Mouse (Mus musculus) mesoderm, embryonic 11.5 days (tissue): ENCODE measurements around the gene Rab3c.

Experiments used
- DNase-seq: peaks from one replicate; pipeline ENCODE4 v3.0.0-alpha.2; 2012; ENCODE audit warnings: low read depth, low spot score

Rab3c gene

DNA sequence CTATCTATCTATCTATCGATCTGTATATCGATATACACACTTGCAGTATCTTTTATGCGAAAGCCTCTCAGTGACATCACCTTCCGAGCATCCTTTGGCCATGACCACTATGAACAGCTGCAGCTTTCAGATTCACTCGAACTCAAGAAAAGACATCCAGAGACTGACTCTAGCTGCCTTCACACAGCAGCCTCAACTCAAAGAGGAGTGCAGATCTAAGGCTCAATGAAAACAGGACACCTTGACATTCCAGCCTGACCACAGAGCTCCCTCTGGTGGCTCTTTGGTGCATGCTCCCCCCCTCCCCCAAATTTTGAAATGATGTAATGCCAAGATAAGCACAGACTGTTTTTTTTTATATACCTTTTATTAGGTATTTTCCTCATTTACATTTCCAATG, 257.8 kb downstream of the Rab3c start:
- peak; percentile 37 for DNase-seq

DNA sequence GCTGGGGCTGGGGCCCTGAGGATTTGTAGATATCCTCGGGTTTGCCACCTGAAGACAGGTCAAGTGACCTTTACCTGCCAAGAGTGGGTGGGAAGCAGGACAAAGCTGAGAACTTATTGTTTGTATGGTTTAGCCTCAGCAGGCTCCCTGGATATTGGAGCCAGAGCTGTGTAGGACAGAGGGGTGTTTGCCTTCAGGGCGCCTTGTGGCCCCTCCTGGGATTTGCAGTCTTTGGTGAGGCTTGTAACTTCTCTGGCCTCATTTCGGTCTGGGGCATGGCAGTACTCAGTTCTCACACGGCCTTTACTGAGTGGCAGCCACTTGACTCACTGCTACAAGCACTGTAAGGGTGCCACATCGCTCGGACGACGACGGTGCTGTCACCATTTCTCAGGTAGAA, 261.0 kb downstream of the Rab3c start:
- DNase-seq: no peak

DNA sequence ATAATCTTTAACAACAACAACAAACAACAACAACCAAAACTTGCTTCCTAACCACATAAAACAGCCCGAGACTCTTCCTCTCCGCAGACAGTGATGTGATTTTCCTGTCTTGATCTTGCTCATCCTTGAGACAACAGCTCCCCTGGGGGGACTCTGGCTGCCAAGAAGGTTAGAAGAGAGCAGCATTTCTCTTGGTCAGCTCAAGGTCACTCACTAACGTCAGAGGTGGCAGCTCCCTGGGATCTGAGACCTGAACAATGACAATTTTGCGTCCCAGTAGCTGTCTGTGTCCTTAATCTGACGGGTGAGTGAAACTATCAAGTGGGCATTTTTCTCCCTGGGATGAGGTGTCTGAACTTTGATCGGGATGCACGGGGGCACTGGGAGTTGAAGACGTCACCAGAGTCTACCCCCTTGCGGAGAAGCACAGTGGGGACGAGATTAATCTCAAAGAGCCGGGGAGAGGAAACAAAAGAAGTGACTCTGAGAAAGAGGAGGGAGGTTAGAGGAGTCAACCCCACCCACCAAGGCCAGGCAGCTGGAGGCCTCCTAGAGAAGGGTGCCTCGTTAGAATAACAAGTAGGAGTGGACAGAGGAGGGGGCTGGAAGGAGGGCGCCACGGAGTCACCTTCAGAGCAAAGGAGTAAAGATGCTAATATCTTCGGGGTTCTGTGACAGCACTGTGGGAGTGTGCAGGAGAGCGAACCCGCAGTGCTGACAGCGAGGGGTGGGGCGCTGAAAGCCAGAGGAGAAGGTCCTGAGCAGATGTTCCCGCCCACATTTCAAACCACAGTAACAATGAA, 261.7 kb downstream of the Rab3c start:
- peak; percentile 56 for DNase-seq

DNA sequence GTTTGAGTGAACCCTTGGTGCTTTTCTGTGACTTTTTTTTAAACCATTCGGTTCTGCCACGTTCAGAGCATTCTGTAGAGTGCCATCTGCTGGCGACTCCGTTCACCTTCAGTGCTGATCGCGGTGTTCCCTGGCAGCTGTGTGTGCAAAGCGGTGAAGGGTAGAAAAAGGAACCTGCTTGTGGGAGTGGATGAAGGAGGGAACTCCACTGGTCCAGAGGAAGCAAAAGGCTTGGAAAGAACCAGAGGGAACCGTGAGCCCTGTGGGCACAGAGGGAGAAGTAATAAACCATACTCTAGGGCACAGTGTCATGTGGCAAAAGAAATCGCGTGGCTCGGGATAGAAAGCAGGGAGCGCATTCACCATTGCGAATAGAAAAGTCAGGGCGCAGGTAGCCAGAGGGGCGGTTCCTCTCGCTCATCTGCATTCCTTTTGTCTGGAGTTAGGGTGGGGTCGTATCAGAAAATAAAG, 262.3 kb downstream of the Rab3c start:
- DNase-seq: peak; percentile 87

DNA sequence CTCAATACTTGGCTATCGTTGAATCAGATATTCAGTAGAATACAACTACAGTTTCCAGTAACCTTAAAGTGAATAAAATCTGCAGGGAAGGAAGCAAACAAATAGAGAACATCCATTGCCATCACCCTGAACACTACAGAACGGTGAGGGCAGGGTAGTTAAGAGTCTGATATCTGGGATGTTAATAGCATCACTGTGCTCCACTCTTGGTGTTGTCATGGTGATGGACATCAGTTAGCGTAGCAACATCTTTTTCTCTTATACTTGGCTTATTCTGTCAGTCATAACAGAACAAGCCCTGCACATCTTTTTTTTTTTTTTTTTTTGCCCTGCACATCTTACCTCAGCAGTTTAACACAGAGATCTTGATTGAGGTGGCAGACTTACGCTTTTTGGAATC, 268.8 kb downstream of the Rab3c start:
- no peak for DNase-seq

DNA sequence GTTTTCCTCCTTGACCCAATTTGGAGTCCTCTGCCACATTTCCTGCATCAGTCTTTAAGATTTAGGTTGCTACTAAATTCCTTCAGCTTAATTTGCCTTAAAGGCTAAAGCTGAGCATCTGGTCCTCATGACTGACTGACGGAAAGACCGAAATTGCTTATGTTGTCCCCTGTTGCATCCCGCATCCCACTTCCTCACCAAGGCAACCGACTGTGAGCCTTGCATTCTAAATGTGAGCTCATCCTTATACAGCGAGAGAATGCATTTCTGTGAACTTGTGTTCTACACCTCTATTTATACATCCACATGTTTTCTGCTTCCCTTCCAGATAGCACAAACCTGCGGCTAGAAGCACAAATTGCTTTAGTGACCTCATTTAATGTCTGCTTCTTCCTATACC, 269.9 kb downstream of the Rab3c start:
- no peak for DNase-seq

DNA sequence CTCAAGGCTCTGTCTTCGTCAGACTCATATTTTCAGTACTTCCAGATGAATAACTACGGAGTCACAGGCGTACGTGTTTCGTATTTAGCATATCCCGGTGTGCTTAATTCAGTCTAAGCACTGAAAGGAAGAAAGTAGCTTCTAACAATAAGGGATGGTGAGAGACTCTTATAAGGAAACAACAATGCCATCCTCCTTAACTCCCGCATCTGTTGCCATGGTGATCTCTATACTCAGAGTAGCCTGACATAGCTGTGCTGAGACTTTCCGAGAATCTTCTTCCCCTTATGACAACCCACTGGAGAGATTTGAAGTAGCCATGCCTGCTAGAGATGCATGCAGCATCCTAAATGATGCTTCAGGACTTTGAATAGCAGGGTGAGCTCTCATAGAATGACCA, 272.3 kb downstream of the Rab3c start:
- no peak for DNase-seq

DNA sequence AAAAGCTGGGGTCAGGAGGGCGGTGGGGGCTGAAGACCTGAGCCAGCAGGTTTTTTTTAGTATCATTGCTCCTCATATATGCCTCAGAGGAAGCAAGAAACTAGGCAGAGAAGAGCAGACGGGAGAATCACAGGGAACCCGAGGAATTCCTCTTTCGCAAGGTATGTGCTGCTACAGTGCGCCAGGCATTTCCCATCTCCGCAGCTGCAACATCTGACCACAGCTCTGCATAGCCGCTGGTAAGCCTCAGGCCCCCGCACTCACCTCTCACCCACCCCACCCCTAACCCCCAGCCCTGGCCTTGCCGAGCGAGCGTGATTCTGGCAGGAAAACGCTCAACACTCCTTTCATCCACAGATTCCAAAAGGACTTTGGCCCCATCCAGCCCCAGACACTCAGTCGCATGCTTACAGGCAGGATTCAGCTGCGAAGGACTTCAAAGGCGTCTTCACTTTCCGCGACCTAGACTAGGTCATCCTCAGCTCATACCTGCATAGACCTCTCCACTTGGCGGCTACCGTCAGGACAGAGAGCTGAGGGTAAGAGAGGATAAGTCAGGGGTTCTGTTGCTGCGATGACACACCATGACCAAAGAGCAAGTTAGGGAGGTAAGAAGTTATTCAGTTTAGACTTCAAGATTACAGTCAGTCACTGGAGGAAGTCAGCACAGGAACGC, 274.6 kb downstream of the Rab3c start:
- DNase-seq: no peak
